Mouse (Mus musculus): ENCODE data around the gene Lrrc7. TPM values are rescaled to one million over a fixed set of nuclear protein-coding genes. Genes with fewer than 3 reads are reported as not detected.
A peak's percentile ranks its signal among the peaks of the same experiment; 100 is the strongest.
"Not testable (repeated sequence)": the region's sequence is repeated elsewhere in the genome, so short reads cannot be mapped to it uniquely, and the experiment has no call there.

Gene Lrrc7
- total RNA-seq, 2 experiments from 2014 or later = 109 to 125 TPM

GRCm38 (mm10) chr3:158174880-158175735, 386.9 kb downstream of the Lrrc7 start:
- no peak for DNase-seq (ENCODE audit: low spot score in 2 of 2)

GRCm38 (mm10) chr3:158169180-158169579, 392.8 kb downstream of the Lrrc7 start:
- no peak for DNase-seq (ENCODE audit: low spot score in 2 of 2)

GRCm38 (mm10) chr3:158168454-158168853, 393.6 kb downstream of the Lrrc7 start:
- DNase-seq (ENCODE audit: low spot score in 2 of 2) = no peak

DNA sequence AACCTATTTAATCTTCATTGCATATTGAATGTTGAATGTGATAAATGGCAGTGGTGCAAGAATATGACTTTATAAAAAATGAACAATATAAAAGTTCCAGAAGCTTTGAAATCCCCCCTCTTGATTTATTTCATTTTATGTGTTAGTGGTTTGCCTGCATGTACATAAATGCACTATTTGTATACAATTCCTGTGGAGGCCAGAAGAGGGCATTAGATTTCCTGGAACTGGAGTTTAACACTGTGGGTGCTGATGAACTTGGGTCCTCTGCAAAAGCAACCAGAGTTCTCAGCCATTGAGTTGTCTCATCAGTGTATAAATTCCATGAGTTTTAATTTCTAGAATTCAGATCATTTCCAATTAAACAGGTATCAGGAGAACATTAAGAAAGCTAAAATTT, 397.0 kb downstream of the Lrrc7 start:
- DNase-seq (ENCODE audit: low spot score in 2 of 2) = no peak

DNA sequence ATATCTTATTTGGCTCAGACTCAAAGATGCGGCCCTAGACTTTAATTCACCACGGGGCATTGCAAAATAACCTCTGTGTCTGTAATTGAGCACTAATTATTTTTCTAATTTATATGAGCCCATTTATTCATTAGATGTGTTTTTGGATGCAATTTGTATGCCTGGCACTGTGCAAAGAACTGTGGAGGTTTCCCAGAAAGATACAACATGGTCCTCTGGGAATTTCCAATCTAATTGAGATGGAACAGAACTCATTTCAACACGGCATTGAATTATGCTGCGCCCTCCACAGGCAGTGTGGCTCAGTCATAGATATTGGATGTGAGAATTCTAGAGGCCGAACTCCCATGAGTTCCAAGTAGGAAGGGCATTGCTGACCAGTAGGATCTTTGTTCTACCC, 397.6 kb downstream of the Lrrc7 start:
- DNase-seq (ENCODE audit: low spot score in 2 of 2) = peak in 1 of 2 experiments; percentile 51

GRCm38 (mm10) chr3:158163127-158163526, 398.9 kb downstream of the Lrrc7 start:
- DNase-seq (ENCODE audit: low spot score in 2 of 2) = no peak

DNA sequence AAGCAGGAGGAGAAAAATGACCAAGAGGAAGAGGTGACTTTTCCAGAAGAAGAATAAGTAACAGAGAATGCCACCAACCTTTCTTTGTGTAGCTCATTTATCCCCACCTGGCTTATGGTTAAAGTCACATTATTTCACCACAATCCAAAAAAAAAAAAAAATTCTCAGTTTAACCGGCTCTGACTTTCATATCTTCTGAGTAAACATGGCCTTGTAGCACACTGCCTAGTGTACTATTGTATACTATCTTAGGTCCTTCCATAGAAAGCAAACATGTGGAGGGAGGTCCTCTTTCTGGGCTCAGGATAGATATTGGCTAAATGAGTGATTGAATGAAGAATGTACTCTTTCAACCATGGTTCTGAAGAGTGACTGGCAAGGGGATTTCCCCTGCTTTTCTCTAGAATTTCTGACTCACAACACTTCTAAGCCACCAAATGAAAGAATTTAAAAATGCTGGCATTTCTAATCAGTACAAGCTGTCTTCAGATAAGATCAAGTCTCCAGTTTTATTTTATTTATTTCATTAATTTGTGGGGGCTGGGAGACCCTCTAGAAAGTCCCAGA, 400.0 kb downstream of the Lrrc7 start:
- DNase-seq (ENCODE audit: low spot score in 2 of 2) = no peak

- no peak for DNase-seq (ENCODE audit: low spot score in 2 of 2)
These were observed 406.3 kb downstream of the Lrrc7 start for GRCm38 (mm10) chr3:158155515-158156286.

DNA sequence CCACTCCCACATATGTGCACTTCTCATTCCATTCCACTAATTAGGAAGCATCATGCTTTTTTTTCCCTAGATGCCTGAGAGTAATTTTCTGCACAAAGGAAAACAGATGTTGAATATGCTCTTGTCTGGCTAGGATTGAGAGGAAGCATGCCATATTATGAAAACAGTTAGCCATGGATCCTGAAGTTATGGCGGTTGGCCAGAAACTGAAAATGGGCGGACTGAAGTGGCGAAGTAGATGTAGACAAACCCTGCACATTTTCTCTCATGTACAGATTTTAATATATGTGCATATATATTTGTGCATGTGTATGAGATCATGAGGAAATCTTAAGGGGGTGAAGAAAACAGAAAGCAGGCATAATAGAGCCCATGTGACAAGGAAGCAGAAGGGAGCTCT, 407.9 kb downstream of the Lrrc7 start:
- no peak for DNase-seq (ENCODE audit: low spot score in 2 of 2)

- peak in 1 of 2 experiments; percentile 56 for DNase-seq (ENCODE audit: low spot score in 2 of 2)
These were observed 413.0 kb downstream of the Lrrc7 start for GRCm38 (mm10) chr3:158148998-158149397.

GRCm38 (mm10) chr3:158140629-158141028, 421.4 kb downstream of the Lrrc7 start:
- DNase-seq (ENCODE audit: low spot score in 2 of 2) = no peak

GRCm38 (mm10) chr3:158137796-158138195, 424.2 kb downstream of the Lrrc7 start:
- DNase-seq (ENCODE audit: low spot score in 2 of 2) = no peak

DNA sequence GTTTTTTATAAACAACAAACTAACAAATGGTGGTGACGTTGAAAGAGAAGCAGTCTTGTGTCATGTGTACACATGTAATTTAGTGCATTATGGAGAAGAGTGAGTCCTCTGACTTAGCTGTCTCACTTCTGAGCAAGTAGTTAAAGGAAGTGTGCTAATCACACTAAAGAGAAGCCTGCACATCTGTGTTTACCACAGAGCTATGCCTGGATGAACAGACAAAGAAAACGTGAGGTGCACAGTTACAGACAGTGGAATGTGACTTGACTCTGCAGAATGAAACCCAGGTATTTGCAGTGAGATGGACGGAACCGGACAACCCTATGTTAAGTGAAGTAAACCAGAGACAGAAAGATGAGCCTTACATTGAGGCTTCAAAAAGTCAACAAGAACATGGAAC, 430.3 kb downstream of the Lrrc7 start:
- no peak for DNase-seq (ENCODE audit: low spot score in 2 of 2)

DNA sequence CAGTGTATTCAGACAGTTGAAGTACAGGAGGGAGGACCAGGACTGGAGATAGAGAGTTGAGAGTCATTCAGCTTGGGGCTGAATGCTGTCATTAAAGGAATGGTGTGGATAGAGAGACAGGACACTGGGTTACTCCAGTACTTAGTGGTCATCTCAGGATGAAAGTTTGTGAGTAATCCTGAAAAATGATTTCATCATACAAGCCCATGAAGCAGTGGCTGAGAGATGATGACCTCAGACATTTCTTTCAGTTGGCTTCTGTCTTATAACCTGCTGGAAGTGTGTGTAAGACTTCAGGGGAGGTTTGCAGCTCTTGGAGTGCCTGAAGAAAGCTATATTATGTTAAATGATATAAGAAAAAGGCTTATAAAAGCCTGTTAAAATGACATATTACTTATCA, 430.8 kb downstream of the Lrrc7 start:
- DNase-seq (ENCODE audit: low spot score in 2 of 2) = no peak

GRCm38 (mm10) chr3:158122899-158123298, 439.1 kb downstream of the Lrrc7 start:
- no peak for DNase-seq (ENCODE audit: low spot score in 2 of 2)

DNA sequence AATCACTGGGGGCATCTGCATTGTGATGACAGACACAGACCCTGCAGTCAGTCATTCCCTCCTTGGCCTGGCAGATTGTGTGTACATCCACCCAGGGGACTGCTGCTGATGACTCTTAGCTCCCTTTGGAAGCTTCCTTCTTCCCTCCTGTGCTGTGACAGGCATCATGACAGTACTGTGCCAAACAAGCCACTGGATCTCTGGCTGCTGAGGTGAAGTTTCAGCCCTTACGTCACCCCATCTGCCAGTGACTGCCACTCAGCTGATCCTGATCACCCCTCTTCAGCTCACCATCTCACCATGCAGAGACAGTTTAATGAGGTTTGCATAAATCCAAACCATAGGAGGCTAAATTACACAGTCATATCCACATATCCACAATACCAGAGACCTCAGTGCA, 456.8 kb downstream of the Lrrc7 start:
- DNase-seq (ENCODE audit: low spot score in 2 of 2) = no peak

DNA sequence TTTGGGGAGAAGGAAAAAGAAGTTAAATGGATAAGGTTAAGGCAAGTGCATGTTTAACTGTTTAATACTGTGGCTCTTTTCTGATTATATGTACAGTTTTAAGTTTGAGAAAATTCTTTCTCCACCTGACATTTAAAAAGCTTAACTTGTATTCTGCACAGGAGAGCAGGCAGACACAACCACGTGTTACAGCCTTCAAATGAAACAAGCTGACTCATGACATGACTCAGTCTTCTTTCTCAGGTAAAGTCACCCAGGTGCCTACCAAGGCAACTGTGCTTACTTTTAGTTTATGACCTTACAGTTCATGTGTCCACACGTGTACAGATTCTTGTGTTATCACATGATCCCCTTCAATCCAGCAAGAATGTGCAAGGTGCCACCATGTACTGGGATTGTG, 458.6 kb downstream of the Lrrc7 start:
- DNase-seq (ENCODE audit: low spot score in 2 of 2) = no peak

DNA sequence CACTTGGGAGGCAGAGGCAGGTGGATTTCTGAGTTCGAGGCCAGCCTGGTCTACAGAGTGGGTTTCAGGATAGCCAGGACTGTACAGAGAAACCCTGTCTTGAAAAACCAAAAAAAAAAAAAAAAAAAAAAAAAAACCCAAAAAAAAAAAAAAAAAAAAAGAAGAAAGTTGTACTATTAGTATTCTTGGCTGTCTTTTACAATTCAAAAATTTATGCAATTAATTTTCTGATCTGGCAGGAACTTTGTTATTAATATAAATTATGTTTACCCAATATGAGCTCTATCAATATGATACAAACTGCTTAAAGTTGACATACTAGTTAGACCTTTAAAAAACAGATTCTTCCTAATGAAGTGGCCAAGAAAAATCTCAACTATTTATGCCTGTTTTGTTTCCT, 459.5 kb downstream of the Lrrc7 start:
- not testable (repeated sequence) for DNase-seq (ENCODE audit: low spot score in 2 of 2)

DNA sequence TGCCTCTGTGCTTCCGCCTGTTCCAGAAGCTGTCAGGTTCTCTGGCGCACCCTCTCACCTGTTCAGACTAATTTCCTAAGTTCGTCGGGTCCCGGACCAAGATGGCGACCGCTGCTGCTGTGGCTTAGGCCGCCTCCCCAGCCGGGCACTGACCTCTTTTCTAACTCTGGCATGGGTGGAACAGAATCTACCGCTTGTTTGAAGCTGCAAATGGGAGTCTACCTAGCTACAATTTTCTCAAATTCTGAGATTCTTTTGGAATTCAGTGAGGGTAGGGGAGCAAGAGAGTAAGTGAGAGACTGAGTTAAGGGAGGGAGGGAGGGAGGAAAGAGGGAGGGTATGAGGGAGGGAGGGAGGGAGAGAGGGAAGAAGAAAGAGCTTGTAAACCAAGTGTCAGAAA, 460.0 kb downstream of the Lrrc7 start:
- not testable (repeated sequence) for DNase-seq (ENCODE audit: low spot score in 2 of 2)

GRCm38 (mm10) chr3:158093919-158094318, 468.1 kb downstream of the Lrrc7 start:
- DNase-seq (ENCODE audit: low spot score in 2 of 2) = no peak

DNA sequence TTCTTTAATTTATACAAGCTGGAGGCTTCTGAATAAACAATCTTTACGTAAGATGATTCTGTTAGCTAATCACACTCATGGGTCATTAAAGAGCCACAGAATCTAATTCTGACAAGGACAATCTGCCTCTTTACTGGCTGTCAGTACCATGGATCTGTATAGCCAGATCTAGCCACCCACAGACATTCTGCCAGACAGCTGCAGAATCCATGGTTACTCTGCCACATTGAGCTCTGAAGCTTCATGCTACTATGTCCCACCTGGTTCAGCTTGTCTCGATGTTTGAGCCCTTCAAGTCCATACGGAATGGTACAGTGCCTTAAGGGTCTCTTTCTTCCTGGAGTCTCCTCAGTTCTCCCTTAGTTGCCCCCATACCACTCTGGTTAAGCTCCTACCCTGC, 470.4 kb downstream of the Lrrc7 start:
- peak; percentile 45 to 77 for DNase-seq (ENCODE audit: low spot score in 2 of 2)

DNA sequence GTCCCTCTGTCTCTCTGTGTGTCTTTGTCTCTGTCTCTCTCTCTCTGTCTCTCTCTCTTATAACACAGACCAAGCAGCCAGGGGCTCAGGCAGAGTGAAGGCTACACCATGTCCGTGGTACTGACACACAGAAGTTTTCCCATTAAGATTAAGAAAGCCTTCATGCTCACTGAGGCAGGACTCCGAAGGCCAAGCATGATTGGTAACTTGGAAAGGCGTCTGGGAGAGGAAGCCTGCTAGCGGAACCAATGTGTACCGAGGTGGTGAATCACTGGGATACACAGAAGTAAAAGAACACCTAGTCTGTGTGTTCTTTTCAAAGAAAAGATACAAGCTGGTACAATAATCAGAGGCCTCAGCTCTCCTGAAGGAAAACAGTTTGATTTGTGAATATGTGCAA, 484.2 kb downstream of the Lrrc7 start:
- DNase-seq (ENCODE audit: low spot score in 2 of 2) = no peak

All from layer of hippocampus, postnatal 14 days (tissue).